Mouse (Mus musculus) ovary, postnatal 36 days (tissue): ENCODE measurements around the gene Setx.

ENCODE experiments used
- DNase-seq: peaks from one replicate; pipeline ENCODE4 v3.0.0; 2022; ENCODE audit warnings: low spot score, mixed read lengths

Setx gene

DNA sequence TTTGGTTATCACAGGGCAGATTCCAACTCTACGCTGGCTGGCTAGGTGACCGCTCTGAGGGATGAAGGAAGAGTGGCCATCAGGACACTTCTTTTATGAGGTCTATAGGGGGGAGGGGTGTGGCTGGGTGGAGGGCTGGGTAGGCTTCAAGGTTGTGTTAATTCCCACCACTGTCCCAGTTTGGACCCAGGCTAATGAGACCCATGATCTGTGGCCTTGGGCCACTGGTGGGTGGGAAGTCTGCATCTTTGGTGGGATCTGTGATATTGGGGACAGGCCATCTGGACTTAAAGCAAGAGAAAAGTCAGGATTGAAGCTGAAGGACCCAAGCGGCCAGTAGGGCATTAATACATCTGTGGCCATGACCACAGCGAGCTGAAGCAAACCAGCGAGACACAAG, 94.8 kb downstream of the Setx start:
- DNase-seq = no peak

- no peak for DNase-seq
These were observed 98.3 kb downstream of the Setx start for GRCm38 (mm10) chr2:29222302-29222701.

DNA sequence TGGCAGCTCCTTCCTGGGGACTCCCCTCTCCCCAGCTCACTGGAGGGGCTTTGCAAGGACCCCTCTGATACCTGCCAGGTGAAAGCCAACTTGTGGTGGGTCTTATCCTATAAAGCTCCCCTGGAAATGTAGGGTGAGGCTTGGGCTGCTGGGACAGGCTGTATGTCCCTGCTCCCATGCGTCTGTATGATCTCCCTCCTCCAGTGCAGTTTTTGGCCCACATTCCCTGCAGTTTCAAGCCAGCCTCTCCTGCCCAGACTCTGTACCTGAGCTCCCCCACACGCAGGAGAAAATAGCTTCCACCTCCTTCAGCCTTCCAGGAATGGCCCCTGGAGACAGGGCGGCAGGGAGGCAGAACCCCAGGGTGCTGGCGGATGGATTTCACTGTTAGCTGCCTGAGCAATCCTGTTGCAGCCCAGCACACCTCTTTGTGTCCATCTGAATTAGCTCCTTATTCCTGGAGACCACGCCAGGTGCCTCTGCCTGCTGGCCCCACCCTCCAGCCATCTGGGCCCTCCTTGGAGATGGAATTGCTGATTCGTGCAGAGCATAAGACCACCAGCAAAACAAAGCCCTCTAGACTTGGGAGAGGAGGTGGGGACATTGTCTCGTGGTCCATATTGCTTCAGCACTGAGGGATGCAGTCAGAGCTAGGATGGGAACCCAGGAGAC, 99.7 kb downstream of the Setx start:
- DNase-seq = no peak

GRCm38 (mm10) chr2:29226671-29227070, 102.7 kb downstream of the Setx start:
- DNase-seq = no peak

DNA sequence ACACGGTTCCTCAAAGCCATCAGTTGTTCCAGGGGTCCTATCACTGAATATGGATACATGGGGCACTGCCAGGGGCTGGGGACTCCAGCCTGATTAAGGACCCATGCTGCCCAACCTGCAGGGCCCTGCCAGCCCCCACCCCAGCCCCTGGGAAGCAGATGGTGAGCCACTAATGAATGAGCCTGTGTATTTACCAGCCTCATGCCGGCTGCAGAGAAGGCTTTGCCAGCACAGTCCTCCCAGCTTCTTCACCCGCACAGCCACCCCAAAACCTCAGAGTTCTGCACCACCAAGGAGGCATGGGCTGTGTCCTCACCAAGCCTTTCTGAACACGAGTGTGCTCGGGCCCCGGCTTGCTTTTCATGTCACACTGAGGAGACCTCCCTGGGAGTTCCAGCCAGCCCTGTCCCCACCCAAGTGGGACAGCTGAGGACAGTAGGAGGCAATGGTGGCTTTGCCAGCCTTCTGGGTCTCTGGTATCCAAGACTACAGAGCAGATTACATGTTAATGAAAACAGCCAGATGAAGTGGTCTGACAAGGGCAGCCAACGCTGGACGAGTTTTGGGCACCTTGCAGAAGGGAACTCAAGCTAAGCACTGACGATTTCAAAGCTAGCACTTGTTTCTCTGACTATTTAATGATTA, 106.3 kb downstream of the Setx start:
- DNase-seq = no peak
